Mouse (Mus musculus) hindbrain, embryonic 16.5 days (tissue): ENCODE results near the gene Gm28048. TPM values are rescaled to one million over a fixed set of nuclear protein-coding genes. Genes with fewer than 3 reads are reported as not detected.

Source experiments
- ATAC-seq: fragments of 200-750 bp; cut with Nextera tagmentation; 2 replicates; pipeline ENCODE4 v1.8.0; 2017; ENCODE audit warnings: moderate TSS enrichment, moderate library complexity
- H3K27ac ChIP-seq: fragments of 300-500 bp; sonication (generic); 2 replicates; pipeline ENCODE4 v1.5.1; 2014; ENCODE audit warnings: low read depth, mild to moderate bottlenecking, control low read depth, low read length, moderate library complexity
- H3K27me3 ChIP-seq: fragments of 300-500 bp; sonication (generic); replicated peaks from 2 replicates; pipeline ENCODE4 v1.6.1; 2014; ENCODE audit warnings: low read length; ENCODE audit not compliant: control insufficient read depth, insufficient read depth
- H3K36me3 ChIP-seq: fragments of 300-500 bp; sonication (generic); 2 replicates; pipeline ENCODE4 v1.6.1; 2014; ENCODE audit warnings: mild to moderate bottlenecking, low read length, moderate library complexity, mixed read lengths; ENCODE audit not compliant: control insufficient read depth, insufficient read depth
- H3K4me1 ChIP-seq: fragments of 300-500 bp; sonication (generic); 2 replicates; pipeline ENCODE4 v1.6.1; 2014; ENCODE audit warnings: low read depth, low read length; ENCODE audit not compliant: control insufficient read depth, insufficient read depth
- H3K4me2 ChIP-seq: fragments of 300-500 bp; sonication (generic); 2 replicates; pipeline ENCODE4 v1.6.1; 2014; ENCODE audit warnings: mild to moderate bottlenecking, low read length, control low read depth, moderate library complexity
- H3K4me3 ChIP-seq: fragments of 300-500 bp; sonication (generic); 2 replicates; pipeline ENCODE4 v1.5.1; 2014; ENCODE audit warnings: mild to moderate bottlenecking, low read length, control low read depth, moderate library complexity
- H3K9ac ChIP-seq: fragments of 300-500 bp; sonication (generic); 2 replicates; pipeline ENCODE4 v1.6.1; 2014; ENCODE audit warnings: low read depth, mild to moderate bottlenecking, control low read depth, low read length, moderate library complexity
- H3K9me3 ChIP-seq: fragments of 300-500 bp; sonication (generic); 2 replicates; pipeline ENCODE4 v1.6.1; 2014; ENCODE audit warnings: mild to moderate bottlenecking, low read length, moderate library complexity; ENCODE audit not compliant: control insufficient read depth
- WGBS: fragments of 180-500 bp; shearing (Covaris S2); extraction: QIAGEN DNeasy Blood & Tissue Kit; methylation state at CpG from one replicate; pipeline ENCODE4 v1.1.7; 2014; 5-methylcytosine and 5-hydroxymethylcytosine counted together
- polyA plus RNA-seq: library from polyadenylated mRNA; unstranded; fragments of >200 nt; fragmentation: Nextera tagmentation; extraction: Ambion mirVana; gene quantifications from 2 replicates; pipeline ENCODE4 v1.2.1, GENCODE M21; 2015

The Gm28048 gene
- polyA plus RNA-seq, 1 experiment from 2014 or later, result 5.4 TPM

GRCm38 (mm10) chr11:22808040-22808439, 173.8 kb downstream of the Gm28048 start:
- Histone ChIP-seq H3K9ac (no peak overlapping the region), H3K4me3 (no peak overlapping the region), H3K27me3 (no peaks in the 10 kb centered on the region), H3K27ac (no peak overlapping the region), H3K4me1 (no peaks in the 10 kb centered on the region), H3K9me3 (no peaks in the 10 kb centered on the region), H3K36me3 (no peaks in the 10 kb centered on the region), H3K4me2 (no peak overlapping the region)
- no peak for ATAC-seq

- Histone ChIP-seq H3K27me3 (no peaks in the 10 kb centered on the region), H3K4me3 (no peak overlapping the region), H3K9me3 (no peaks in the 10 kb centered on the region), H3K27ac (no peak overlapping the region), H3K36me3 (no peaks in the 10 kb centered on the region), H3K9ac (no peak overlapping the region), H3K4me2 (no peak overlapping the region), H3K4me1 (no peaks in the 10 kb centered on the region)
- ATAC-seq, result no peak
- WGBS, result 83% methylated on average over 1 of the region's 1 CpGs
Observed at GRCm38 (mm10) chr11:22805171-22805570, 176.7 kb downstream of the Gm28048 start.

GRCm38 (mm10) chr11:22799987-22800424, 181.9 kb downstream of the Gm28048 start:
- no peaks in the 10 kb centered on the region for H3K9me3 ChIP-seq
- H3K27me3 ChIP-seq, result no peaks in the 10 kb centered on the region
- peak; percentile 48; the same call in 1 of the 2 replicates for ATAC-seq
- H3K9ac ChIP-seq, result no peak overlapping the region
- H3K27ac ChIP-seq, result no peak overlapping the region
- no peaks in the 10 kb centered on the region for H3K36me3 ChIP-seq
- WGBS, result 24% methylated on average over 9 of the region's 9 CpGs
- H3K4me2 ChIP-seq, result 0 out of 2 replicates have a peak overlapping the region, but pooled peaks have one; percentile 3
- no peak overlapping the region for H3K4me3 ChIP-seq
- H3K4me1 ChIP-seq, result no peaks in the 10 kb centered on the region

- Histone ChIP-seq H3K36me3 (no peaks in the 10 kb centered on the region), H3K4me2 (no peak overlapping the region), H3K27ac (no peak overlapping the region), H3K27me3 (no peaks in the 10 kb centered on the region), H3K4me1 (no peaks in the 10 kb centered on the region), H3K9ac (no peak overlapping the region), H3K9me3 (no peaks in the 10 kb centered on the region), H3K4me3 (no peak overlapping the region)
- WGBS, result 75% methylated on average over 5 of the region's 5 CpGs
- no peak for ATAC-seq
Observed at GRCm38 (mm10) chr11:22798916-22799315, 183.0 kb downstream of the Gm28048 start.

DNA sequence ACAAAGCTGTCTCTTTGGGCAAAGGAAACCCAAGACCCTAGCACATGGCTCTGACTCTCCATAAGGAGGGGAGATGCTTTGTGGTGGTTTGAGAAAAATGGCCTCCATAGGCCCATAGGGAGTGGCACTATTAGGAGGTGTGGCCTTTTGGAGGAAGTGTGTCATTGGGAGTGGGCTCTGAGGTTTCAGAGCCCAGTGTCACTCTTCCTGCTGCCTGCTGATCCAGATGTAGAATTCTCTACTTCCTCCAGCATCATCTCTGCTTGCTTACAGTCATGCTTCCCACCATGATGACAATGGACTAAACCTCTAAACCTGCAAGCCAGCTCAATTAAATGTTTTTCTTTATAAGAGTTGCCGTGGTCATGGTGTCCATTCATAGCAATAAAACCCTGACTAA, 187.2 kb downstream of the Gm28048 start:
- 81% methylated on average over 1 of the region's 1 CpGs for WGBS
- H3K4me1 ChIP-seq, result no peaks in the 10 kb centered on the region
- no peaks in the 10 kb centered on the region for H3K9me3 ChIP-seq
- no peak overlapping the region for H3K4me3 ChIP-seq
- ATAC-seq, result no peak
- H3K27ac ChIP-seq, result no peak overlapping the region
- no peaks in the 10 kb centered on the region for H3K27me3 ChIP-seq
- no peak overlapping the region for H3K4me2 ChIP-seq
- H3K36me3 ChIP-seq, result no peaks in the 10 kb centered on the region
- H3K9ac ChIP-seq, result no peak overlapping the region

GRCm38 (mm10) chr11:22793881-22794203, 188.0 kb downstream of the Gm28048 start:
- no peaks in the 10 kb centered on the region for H3K9me3 ChIP-seq
- H3K4me2 ChIP-seq, result no peak overlapping the region
- no peaks in the 10 kb centered on the region for H3K27me3 ChIP-seq
- no peaks in the 10 kb centered on the region for H3K36me3 ChIP-seq
- no peaks in the 10 kb centered on the region for H3K4me1 ChIP-seq
- no peak overlapping the region for H3K27ac ChIP-seq
- ATAC-seq, result no peak
- H3K4me3 ChIP-seq, result no peak overlapping the region
- no peak overlapping the region for H3K9ac ChIP-seq
- WGBS, result 89% methylated on average over 1 of the region's 1 CpGs

- Histone ChIP-seq H3K27ac (no peak overlapping the region), H3K9ac (no peak overlapping the region), H3K4me3 (no peak overlapping the region), H3K4me2 (no peak overlapping the region), H3K4me1 (no peaks in the 10 kb centered on the region), H3K27me3 (no peaks in the 10 kb centered on the region), H3K9me3 (no peaks in the 10 kb centered on the region), H3K36me3 (no peaks in the 10 kb centered on the region)
- ATAC-seq, result no peak
- WGBS, result 79% methylated on average over 3 of the region's 3 CpGs
Observed at GRCm38 (mm10) chr11:22793176-22793880, 188.6 kb downstream of the Gm28048 start.

- H3K9ac ChIP-seq, result no peak overlapping the region
- no peak for ATAC-seq
- no peak overlapping the region for H3K4me2 ChIP-seq
- WGBS, result 86% methylated on average over 1 of the region's 1 CpGs
- no peaks in the 10 kb centered on the region for H3K36me3 ChIP-seq
- no peak overlapping the region for H3K4me3 ChIP-seq
- no peak overlapping the region for H3K27ac ChIP-seq
- no peaks in the 10 kb centered on the region for H3K9me3 ChIP-seq
- no peaks in the 10 kb centered on the region for H3K4me1 ChIP-seq
- no peaks in the 10 kb centered on the region for H3K27me3 ChIP-seq
Observed at GRCm38 (mm10) chr11:22792149-22792548, 189.7 kb downstream of the Gm28048 start.

- Histone ChIP-seq H3K4me3 (no peak overlapping the region), H3K27ac (no peak overlapping the region), H3K9ac (no peak overlapping the region), H3K4me1 (no peaks in the 10 kb centered on the region), H3K9me3 (no peaks in the 10 kb centered on the region), H3K36me3 (no peaks in the 10 kb centered on the region), H3K4me2 (no peak overlapping the region), H3K27me3 (no peaks in the 10 kb centered on the region)
- 87% methylated on average over 5 of the region's 5 CpGs for WGBS
- ATAC-seq, result no peak
Observed at GRCm38 (mm10) chr11:22791726-22792125, 190.2 kb downstream of the Gm28048 start.
